Mouse (Mus musculus) CH12.LX (cell line): ENCODE results near the gene M6pr.

ENCODE experiments used
- BHLHE40 ChIP-seq: IDR thresholded peaks from 2 replicates; pipeline ENCODE4 v1.6.1; 2011; ENCODE audit warnings: mild to moderate bottlenecking, low read depth, low read length, improper control_type of control experiment
- CTCF ChIP-seq, 2 experiments: IDR thresholded peaks in 1 of 2; conservative IDR thresholded peaks in 1 of 2; 2 replicates each; pipeline ENCODE4 v1.5.1; 2011 to 2012; ENCODE audit warnings: low read depth in 2 of 2, low read length in 2 of 2, improper control_type of control experiment in 1 of 2, inconsistent platforms in 1 of 2, mild to moderate bottlenecking in 1 of 2, moderate library complexity in 1 of 2
- ELF1 ChIP-seq: IDR thresholded peaks from 2 replicates; pipeline ENCODE4 v1.6.1; 2014; ENCODE audit warnings: low read depth, mild to moderate bottlenecking, inconsistent platforms, low read length, improper control_type of control experiment
- EP300 ChIP-seq: IDR thresholded peaks from 2 replicates; pipeline ENCODE4 v1.6.1; 2011; ENCODE audit warnings: low read length, improper control_type of control experiment
- JUND ChIP-seq: conservative IDR thresholded peaks from 2 replicates; pipeline ENCODE4 v1.6.1; 2011; ENCODE audit warnings: low read depth, low read length, improper control_type of control experiment
- KAT2A ChIP-seq: IDR thresholded peaks from 2 replicates; pipeline ENCODE4 v1.6.1; 2012; ENCODE audit warnings: low read length, improper control_type of control experiment, inconsistent platforms; ENCODE audit not compliant: insufficient replicate concordance
- MAFK ChIP-seq: IDR thresholded peaks from 2 replicates; pipeline ENCODE4 v1.6.1; 2011; ENCODE audit warnings: low read length, improper control_type of control experiment; ENCODE audit not compliant: insufficient replicate concordance
- MXI1 ChIP-seq: IDR thresholded peaks from 2 replicates; pipeline ENCODE4 v1.6.1; 2011; ENCODE audit warnings: mild to moderate bottlenecking, low read depth, low read length, improper control_type of control experiment
- POLR2A ChIP-seq: IDR thresholded peaks from 2 replicates; pipeline ENCODE4 v1.6.1; 2011; ENCODE audit warnings: low read depth, mild to moderate bottlenecking, improper control_type of control experiment, low read length
- RAD21 ChIP-seq: IDR thresholded peaks from 2 replicates; pipeline ENCODE4 v1.6.1; 2011; ENCODE audit warnings: low read depth, mild to moderate bottlenecking, low read length, improper control_type of control experiment, moderate library complexity
- UBTF ChIP-seq: IDR thresholded peaks from 2 replicates; pipeline ENCODE4 v1.6.1; 2012; ENCODE audit warnings: low read depth, mild to moderate bottlenecking, inconsistent platforms, low read length, improper control_type of control experiment, moderate library complexity
- USF1 ChIP-seq: IDR thresholded peaks from 2 replicates; pipeline ENCODE4 v1.6.1; 2014; ENCODE audit warnings: low read depth, mild to moderate bottlenecking, inconsistent platforms, low read length, improper control_type of control experiment
- ZKSCAN1 ChIP-seq: IDR thresholded peaks from 2 replicates; pipeline ENCODE4 v1.6.1; 2012; ENCODE audit warnings: low read depth, inconsistent platforms, low read length, improper control_type of control experiment, borderline replicate concordance
- ZNF384 ChIP-seq: IDR thresholded peaks from 2 replicates; pipeline ENCODE4 v1.6.1; 2012; ENCODE audit warnings: low read depth, low read length, improper control_type of control experiment, inconsistent platforms

DNA sequence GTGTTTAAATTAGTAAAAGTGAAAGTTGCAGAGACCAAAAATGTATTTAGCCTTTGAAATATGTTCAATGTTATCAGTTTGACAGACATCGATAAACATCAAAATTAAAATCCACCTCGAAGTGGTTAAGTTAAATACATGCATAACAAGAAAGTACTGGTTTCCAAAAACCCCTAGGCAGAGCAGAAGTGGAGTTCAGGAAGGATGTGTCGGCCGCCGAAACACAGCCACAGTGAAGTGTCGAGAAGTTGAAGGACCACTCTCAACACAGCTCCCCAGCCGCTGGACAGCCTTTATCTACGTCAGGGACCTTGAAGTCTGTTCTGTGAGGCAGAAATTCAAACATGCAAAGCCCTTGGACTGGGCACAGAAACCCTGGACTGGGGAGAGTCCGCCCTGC, 5.0 kb upstream of the M6pr start:
- TF ChIP-seq POLR2A (no peak), ZKSCAN1 (no peak), KAT2A (no peak), MXI1 (no peak), ELF1 (no peak), CTCF (conservative IDR thresholded peaks at IDR 0.05 in 1 of 2, IDR thresholded peaks at IDR 0.05 in 1 of 2; ENCODE audit: low read depth in 2 of 2, low read length in 2 of 2) (no peak), ZNF384 (no peak), UBTF (no peak), USF1 (no peak), JUND (no peak), RAD21 (no peak), EP300 (no peak), MAFK (no peak), BHLHE40 (no peak)
